ENCODE assay signal across 19 mouse cellular contexts in genomic region chr2:169293351-169293750, GRCm38 (mm10).
"Had no signal": no experiment of that assay in that cellular context is flagged by ENCODE, and none has a peak within 500 bp of the region (broad histone marks: within the 10 kb centered on the region; RNA-seq: fewer than 3 reads in every experiment).

No protein-coding gene starts in this region.

- H3K9ac ChIP-seq: limb, embryonic 13.5 days; liver, embryonic 12.5 days; liver, embryonic 15.5 days; lung, embryonic 15.5 days; midbrain, embryonic 13.5 days; neural tube, embryonic 13.5 days had no signal

- H3K4me2 ChIP-seq: limb, embryonic 13.5 days; liver, embryonic 12.5 days; liver, embryonic 15.5 days; lung, embryonic 15.5 days; midbrain, embryonic 13.5 days; neural tube, embryonic 13.5 days had no signal

- ATAC-seq: liver, embryonic 12.5 days; midbrain, embryonic 13.5 days; midbrain, embryonic 16.5 days had no signal

- H3K4me1 ChIP-seq: liver, embryonic 12.5 days; liver, embryonic 15.5 days; megakaryocyte, embryonic 14.5 days had no signal

- H3K4me3 ChIP-seq: limb, embryonic 10.5 days; limb, embryonic 13.5 days; liver, embryonic 12.5 days; liver, embryonic 15.5 days; lung, embryonic 15.5 days; megakaryocyte, embryonic 14.5 days; midbrain, embryonic 10.5 days; midbrain, embryonic 13.5 days; myocyte; neural tube, embryonic 13.5 days had no signal

- H3K9me3 ChIP-seq: limb, embryonic 10.5 days; limb, embryonic 13.5 days; liver, embryonic 15.5 days; lung, embryonic 15.5 days; midbrain, embryonic 10.5 days; midbrain, embryonic 13.5 days; neural tube, embryonic 13.5 days had no signal

- H3K36me3 ChIP-seq: limb, embryonic 10.5 days; limb, embryonic 13.5 days; liver, embryonic 12.5 days; liver, embryonic 15.5 days; lung, embryonic 15.5 days; midbrain, embryonic 10.5 days; midbrain, embryonic 13.5 days; neural tube, embryonic 13.5 days had no signal

- H3K27ac ChIP-seq: limb, embryonic 10.5 days; limb, embryonic 13.5 days; liver, embryonic 12.5 days; liver, embryonic 15.5 days; lung, embryonic 15.5 days; midbrain, embryonic 10.5 days; midbrain, embryonic 13.5 days; neural tube, embryonic 13.5 days had no signal

- DNase-seq: kidney, postnatal 10 days; kidney, postnatal 4 days; liver; lung, adult 18-20 months; lung, postnatal 10 days; lung, postnatal 36 days; thymus, adult 18-20 months; thymus, postnatal 36 days had no signal

- H3K27me3 ChIP-seq: limb, embryonic 13.5 days; liver, embryonic 12.5 days; liver, embryonic 15.5 days; lung, embryonic 15.5 days; megakaryocyte, embryonic 14.5 days; midbrain, embryonic 13.5 days; neural tube, embryonic 13.5 days had no signal
